Mouse (Mus musculus): ENCODE data around the gene Tstd1.

Gene Tstd1

GRCm38 (mm10) chr1:171419291-171419882 lies 715 bp downstream of the Tstd1 start:
- DNase-seq (ENCODE audit: low spot score) = no peak

GRCm38 (mm10) chr1:171419905-171420304 lies 1.2 kb downstream of the Tstd1 start:
- no peak for DNase-seq (ENCODE audit: low spot score)

DNA sequence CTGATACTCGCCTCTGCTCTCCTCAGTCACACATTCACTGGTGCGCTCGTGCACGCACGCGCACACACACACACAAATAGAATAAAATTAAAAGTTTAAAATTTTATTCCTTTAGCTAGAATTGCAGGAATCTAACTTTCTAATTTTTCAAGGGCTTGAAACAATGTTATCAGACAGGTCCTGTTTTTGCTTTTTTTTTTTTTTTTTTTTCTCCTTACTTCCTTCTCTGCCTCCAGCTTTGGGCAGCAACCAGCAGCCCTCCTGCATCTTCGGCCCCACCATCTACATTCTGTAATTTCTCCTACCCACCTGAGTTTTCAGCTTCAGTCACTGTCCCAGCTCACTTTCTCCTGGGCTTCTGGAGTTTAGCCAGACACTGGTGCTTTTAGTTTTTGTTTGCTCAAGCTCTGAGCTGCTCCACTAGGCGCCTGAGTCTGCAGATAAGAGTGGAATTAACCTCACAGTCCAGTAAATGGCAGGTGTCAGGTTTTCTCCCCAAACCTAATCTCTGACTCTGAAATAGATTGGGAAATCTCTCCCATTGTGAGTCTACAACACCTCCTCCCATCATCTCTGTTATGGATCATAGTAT lies 3.9 kb downstream of the Tstd1 start:
- no peak for DNase-seq (ENCODE audit: low spot score)

GRCm38 (mm10) chr1:171424638-171425037 lies 6.0 kb downstream of the Tstd1 start:
- no peak for DNase-seq (ENCODE audit: low spot score)

GRCm38 (mm10) chr1:171425126-171425525 lies 6.5 kb downstream of the Tstd1 start:
- DNase-seq (ENCODE audit: low spot score) = no peak

DNA sequence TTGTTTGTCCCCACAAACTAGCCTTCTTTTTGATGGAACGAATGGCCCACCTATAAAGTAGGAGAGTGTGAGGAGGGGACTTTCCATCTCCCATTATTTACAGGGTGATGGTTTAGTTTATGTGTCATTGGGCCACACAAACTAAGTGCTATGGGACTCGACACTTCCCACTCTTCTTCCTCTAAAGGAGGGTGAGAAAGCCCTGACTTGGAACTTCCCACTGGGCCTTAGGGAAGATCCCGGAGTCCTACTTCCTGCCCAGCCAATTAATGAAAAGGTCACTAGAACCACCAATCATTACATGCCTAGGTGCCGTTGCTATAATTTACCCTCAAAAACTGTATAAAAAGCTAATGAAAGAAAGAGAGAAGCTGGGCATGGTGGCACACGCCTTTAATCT lies 13.5 kb downstream of the Tstd1 start:
- no peak for DNase-seq (ENCODE audit: low spot score)

- DNase-seq (ENCODE audit: low spot score) = no peak
Observed at GRCm38 (mm10) chr1:171435288-171435814, 16.7 kb downstream of the Tstd1 start.

GRCm38 (mm10) chr1:171435974-171436373 lies 17.3 kb downstream of the Tstd1 start:
- no peak for DNase-seq (ENCODE audit: low spot score)

- DNase-seq (ENCODE audit: low spot score) = peak; percentile 65
Observed at GRCm38 (mm10) chr1:171437264-171438013, 18.8 kb downstream of the Tstd1 start, which contains the start of gene F11r. F11r (plus strand) TSS chr1:171437535.

DNA sequence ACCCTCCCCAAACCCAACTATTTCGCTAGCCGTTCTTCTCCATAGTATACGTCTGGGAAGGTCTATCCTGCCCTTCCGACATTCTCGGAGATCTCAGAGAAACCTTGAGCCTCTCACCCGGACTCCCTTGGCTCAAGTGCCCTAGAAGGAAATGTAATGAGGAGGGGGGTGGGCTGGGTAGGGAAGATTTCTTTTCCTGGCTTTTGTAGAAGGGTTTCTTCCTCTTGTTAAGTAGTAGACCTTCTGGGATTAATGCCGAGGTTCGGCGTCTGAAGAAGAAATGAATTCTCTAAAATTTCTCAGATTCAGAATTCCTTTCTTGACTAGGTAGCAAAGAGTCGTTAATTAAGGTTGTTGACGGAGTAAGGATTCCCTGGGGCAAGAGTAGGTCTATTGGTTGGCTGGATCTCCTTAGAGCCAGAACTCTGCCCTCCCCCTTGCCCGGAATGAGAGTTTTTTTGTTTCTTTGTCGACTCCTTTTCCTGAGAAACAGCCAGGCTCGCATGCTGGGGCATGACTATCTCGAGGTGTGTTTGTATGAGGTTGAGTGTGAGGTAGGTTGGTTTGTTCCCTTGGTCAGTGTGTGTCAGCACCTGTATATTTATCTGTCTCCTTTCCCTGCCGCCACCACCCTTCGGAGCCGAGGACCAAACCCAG lies 19.5 kb downstream of the Tstd1 start:
- DNase-seq (ENCODE audit: low spot score) = no peak

- DNase-seq (ENCODE audit: low spot score) = no peak
Observed at GRCm38 (mm10) chr1:171439072-171439471, 20.4 kb downstream of the Tstd1 start.

GRCm38 (mm10) chr1:171440025-171440725 lies 21.5 kb downstream of the Tstd1 start:
- no peak for DNase-seq (ENCODE audit: low spot score)

DNA sequence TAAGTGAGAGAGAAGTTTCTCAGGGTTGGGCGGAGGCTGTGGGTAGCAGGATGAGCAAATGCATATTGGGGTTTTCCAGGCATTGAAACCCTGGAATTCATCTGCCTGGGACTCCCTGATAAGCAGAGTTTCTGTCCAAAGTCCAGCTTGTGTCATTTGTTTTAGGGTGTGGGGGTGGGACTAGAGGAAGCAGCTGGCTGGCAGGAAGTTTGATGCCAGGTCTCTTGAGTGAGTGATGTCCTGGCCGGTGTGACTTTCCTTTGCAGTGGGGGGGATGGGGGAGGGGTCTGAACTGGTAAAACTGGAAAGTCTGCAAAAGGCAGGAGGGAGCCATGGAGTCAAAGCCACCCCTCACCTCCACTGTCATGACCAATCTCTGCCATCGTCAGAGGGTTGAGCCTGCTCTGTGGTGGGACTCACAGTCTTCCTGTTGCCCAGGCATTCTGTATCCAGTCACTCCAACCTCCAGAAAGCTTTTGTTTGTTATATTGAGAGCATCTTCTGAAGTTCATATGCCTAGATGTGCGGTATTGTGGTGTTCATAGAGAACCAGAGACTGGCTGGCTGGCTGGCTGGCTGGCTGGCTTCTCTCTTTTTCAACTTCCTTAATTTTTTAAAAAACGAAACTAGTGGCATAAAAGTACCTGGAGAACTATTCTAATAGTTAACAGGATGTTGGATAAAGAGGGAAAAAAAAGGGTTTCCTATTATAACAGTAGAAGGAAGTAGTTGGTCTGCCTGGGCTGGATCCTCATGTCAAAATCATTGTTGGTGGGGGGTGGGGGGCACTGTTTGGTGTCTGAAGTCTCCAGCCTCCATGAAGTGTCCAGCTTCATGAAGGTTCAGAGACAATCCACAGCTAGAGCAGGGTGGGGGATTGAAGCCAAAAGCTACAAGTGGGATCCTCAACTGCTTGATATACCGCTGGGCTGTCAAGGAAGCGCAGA lies 23.1 kb downstream of the Tstd1 start:
- no peak for DNase-seq (ENCODE audit: low spot score)

DNA sequence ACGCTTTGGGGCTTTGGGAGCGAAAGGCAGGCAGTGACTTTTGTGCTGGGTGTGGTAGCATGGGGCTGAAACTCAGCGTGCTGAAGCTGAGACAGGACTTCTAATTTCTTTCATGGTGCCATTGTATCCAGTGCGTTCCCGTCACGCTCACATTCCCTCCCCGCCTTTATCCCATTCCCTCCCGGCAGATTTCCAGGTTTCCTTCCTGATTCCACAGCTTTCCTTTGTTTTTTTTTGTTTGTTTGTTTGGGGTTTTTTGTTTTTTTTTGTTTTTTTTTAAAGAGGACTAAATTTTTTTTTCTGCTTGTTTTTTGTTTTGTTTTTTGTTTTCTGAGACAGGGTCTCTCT lies 23.7 kb downstream of the Tstd1 start:
- no peak for DNase-seq (ENCODE audit: low spot score)

DNA sequence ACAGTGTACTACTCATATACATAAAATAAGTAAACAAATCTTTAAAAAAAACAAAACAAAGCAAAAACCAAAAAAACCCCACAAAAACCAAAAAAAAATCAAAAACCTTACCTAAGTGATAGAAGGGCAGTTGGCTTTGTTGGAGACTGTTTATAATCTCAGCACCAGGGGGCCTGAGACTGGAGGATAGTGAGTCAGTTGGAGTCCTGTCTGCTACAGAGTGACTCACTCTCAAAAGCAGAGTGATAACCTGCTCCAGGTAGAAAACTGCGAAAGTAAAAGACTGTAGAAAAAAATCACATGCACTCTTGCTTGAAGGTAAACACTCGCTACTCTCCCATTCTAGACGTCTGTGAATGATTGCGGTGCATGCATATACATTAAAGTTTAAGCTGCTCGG lies 26.4 kb downstream of the Tstd1 start:
- DNase-seq (ENCODE audit: low spot score) = no peak

- no peak for DNase-seq (ENCODE audit: low spot score)
Observed at GRCm38 (mm10) chr1:171446854-171447253, 28.2 kb downstream of the Tstd1 start.

DNA sequence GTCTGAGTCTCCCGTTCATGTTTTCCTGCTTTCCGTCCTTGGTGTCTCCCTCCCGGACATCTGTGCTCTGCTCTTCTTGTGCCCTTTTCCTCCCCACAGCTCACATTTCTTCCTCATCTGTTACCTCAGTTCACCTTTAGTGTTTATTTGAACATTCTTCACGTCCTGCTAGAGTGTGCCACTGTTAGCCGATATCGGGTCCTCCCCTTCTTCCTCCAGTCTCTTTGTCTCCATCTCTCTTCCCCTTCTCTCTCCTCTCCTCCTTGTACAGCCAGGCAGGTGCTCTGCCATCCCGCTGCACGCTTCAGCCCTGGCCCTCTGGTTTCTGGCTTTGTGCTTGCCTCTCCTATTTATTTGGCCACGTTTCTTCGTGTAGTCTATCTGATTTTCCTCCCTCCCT lies 29.0 kb downstream of the Tstd1 start:
- DNase-seq (ENCODE audit: low spot score) = no peak

DNA sequence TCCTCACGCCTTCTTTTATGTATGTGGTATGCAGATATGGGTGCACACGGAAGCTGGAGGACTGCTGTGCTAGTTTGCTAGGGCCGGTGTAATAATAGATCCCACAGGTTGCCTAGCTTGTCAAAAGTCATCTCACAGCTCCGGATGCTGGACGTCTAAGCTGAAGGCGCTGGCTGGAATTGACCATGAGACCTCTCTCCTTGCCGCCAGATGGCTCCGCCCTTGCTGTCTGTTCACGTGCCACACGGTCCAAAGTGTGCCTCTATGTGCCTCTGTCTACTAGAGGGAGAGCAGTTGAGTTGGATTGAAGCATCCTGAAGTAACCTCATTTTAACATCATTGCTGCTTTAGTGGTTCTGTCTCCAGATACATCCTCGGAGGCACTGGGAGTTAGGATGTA lies 31.4 kb downstream of the Tstd1 start:
- peak; percentile 46 for DNase-seq (ENCODE audit: low spot score)

DNA sequence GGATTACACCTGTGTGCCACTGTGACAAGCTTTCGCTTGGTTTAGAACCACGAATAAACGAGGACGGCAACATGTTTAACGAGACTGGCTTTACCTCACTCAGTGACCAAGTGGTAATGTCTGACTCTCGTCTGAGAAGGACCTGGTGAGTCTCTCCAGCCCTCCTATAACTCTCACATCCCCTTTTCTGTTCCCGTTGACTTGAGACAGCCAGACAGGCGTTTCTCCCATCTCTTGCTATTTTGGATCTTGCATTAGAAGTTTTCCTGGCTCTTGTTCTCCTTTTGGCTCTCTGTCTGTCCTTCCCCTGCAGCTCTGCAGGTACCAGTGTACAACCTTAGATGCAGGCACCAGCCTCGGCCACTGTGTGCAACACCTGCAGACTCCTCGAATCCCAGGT lies 32.3 kb downstream of the Tstd1 start:
- DNase-seq (ENCODE audit: low spot score) = no peak

GRCm38 (mm10) chr1:171452522-171452921 lies 33.9 kb downstream of the Tstd1 start:
- no peak for DNase-seq (ENCODE audit: low spot score)

DNA sequence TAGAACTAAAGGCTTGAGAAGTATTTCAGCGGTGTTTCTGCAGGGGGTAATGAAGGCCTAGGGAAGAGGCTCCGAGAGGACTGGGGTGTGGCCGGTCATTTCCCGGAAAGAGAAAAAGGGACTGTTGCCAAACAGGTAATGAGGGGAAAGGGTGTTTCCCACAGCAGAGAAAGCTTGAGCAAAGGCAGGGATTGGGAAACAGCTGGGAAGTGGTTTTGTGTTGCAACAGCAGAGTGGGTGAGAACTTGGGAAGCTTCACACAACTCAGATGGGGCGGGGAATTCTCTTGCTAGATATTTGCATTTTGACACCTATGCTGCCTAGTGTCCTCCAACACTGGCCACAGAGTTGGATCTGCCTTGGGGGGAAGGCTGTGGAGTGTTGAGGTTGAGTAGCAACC lies 34.3 kb downstream of the Tstd1 start:
- no peak for DNase-seq (ENCODE audit: low spot score)
